Mouse (Mus musculus) heart, embryonic 14.5 days (tissue): ENCODE results near the gene Cbx8. TPM values are rescaled to one million over a fixed set of nuclear protein-coding genes. Genes with fewer than 3 reads are reported as not detected.
A peak's percentile ranks its signal among the peaks of the same experiment; 100 is the strongest.

ENCODE experiments used
- ATAC-seq: fragments of 200-750 bp; cut with Nextera tagmentation; 2 replicates; pipeline ENCODE4 v1.8.0; 2017; ENCODE audit warnings: low read depth, moderate TSS enrichment; ENCODE audit not compliant: insufficient number of reproducible peaks, insufficient read depth, low FRiP score
- H3K27ac ChIP-seq, 2 experiments: fragments of 200-500 bp in 1 of 2; fragments of 300-500 bp in 1 of 2; sonication (generic) in 1 of 2; replicated peaks in 1 of 2; 2 replicates each; pipeline ENCODE4 v1.5.1; 2012 to 2014; ENCODE audit warnings: low read depth in 2 of 2, low read length in 2 of 2, control low read depth in 1 of 2, mild to moderate bottlenecking in 1 of 2, mixed read lengths in 1 of 2; ENCODE audit not compliant: control insufficient read depth in 1 of 2, insufficient read depth in 1 of 2
- H3K27me3 ChIP-seq: fragments of 300-500 bp; sonication (generic); 2 replicates; pipeline ENCODE4 v1.6.1; 2014; ENCODE audit warnings: mild to moderate bottlenecking, low read length, control low read depth; ENCODE audit not compliant: control insufficient read depth, insufficient read depth
- H3K36me3 ChIP-seq: fragments of 300-500 bp; sonication (generic); 2 replicates; pipeline ENCODE4 v1.6.1; 2014; ENCODE audit warnings: mild to moderate bottlenecking, control low read depth, low read length, mixed read lengths; ENCODE audit not compliant: control insufficient read depth, insufficient read depth
- H3K4me1 ChIP-seq, 2 experiments: fragments of 200-500 bp in 1 of 2; fragments of 300-500 bp in 1 of 2; sonication (generic) in 1 of 2; 2 replicates each; pipeline ENCODE4 v1.6.1; 2012 to 2014; ENCODE audit warnings: low read length in 2 of 2, control low read depth in 1 of 2, mixed read lengths in 1 of 2; ENCODE audit not compliant: control insufficient read depth in 2 of 2, insufficient read depth in 2 of 2
- H3K4me2 ChIP-seq: fragments of 300-500 bp; sonication (generic); 2 replicates; pipeline ENCODE4 v1.6.1; 2014; ENCODE audit warnings: mild to moderate bottlenecking, low read length
- H3K4me3 ChIP-seq, 2 experiments: fragments of 200-500 bp in 1 of 2; fragments of 300-500 bp in 1 of 2; sonication (generic) in 1 of 2; 2 replicates each; pipeline ENCODE4 v1.5.1; 2012 to 2014; ENCODE audit warnings: low read length in 2 of 2, mild to moderate bottlenecking in 2 of 2, control low read depth in 1 of 2, low read depth in 1 of 2, moderate library complexity in 1 of 2; ENCODE audit not compliant: control insufficient read depth in 1 of 2, insufficient read depth in 1 of 2
- H3K9ac ChIP-seq: fragments of 300-500 bp; sonication (generic); 2 replicates; pipeline ENCODE4 v1.6.1; 2014; ENCODE audit warnings: mild to moderate bottlenecking, low read length
- H3K9me3 ChIP-seq: fragments of 300-500 bp; sonication (generic); 2 replicates; pipeline ENCODE4 v1.6.1; 2016; ENCODE audit warnings: low read length, control low read depth; ENCODE audit not compliant: control insufficient read depth
- WGBS: fragments of 180-500 bp; shearing (Covaris S2); extraction: QIAGEN DNeasy Blood & Tissue Kit; methylation state at CpG from one replicate; pipeline ENCODE4 v1.1.7; 2014; 5-methylcytosine and 5-hydroxymethylcytosine counted together
- polyA plus RNA-seq: library from polyadenylated mRNA; unstranded; fragments of >200 nt; fragmentation: Nextera tagmentation; extraction: Ambion mirVana; gene quantifications from 2 replicates; pipeline ENCODE4 v1.2.1, GENCODE M21; 2014

The Cbx8 gene
- polyA plus RNA-seq, 1 experiment from 2014 or later, result 9.3 TPM

- peaks cover 19% of the 10 kb centered on the region for H3K36me3 ChIP-seq
- H3K4me3 ChIP-seq, result 0 out of 4 replicates have a peak overlapping the region, but pooled peaks of 1 of the 2 experiments have one; percentile 25
- WGBS, result 2% methylated on average over 21 of the region's 21 CpGs
- no peak overlapping the region for H3K27ac ChIP-seq
- peaks cover 59% of the 10 kb centered on the region for H3K27me3 ChIP-seq
- no peaks in the 10 kb centered on the region for H3K9me3 ChIP-seq
- no peak for ATAC-seq
- H3K4me1 ChIP-seq, result peaks cover 10 to 23% of the 10 kb centered on the region in 2 experiments
- H3K9ac ChIP-seq, result no peak overlapping the region
- no peak overlapping the region for H3K4me2 ChIP-seq
Observed at GRCm38 (mm10) chr11:119035094-119035685, 5.6 kb downstream of the Cbx8 start.

- peaks cover 59% of the 10 kb centered on the region for H3K27me3 ChIP-seq
- H3K4me2 ChIP-seq, result peak overlapping the region; percentile 60
- peaks cover 5 to 17% of the 10 kb centered on the region in 2 experiments; a peak in 3 of 4 replicates for H3K4me1 ChIP-seq
- peaks cover 24% of the 10 kb centered on the region for H3K36me3 ChIP-seq
- no peak for ATAC-seq
- no peak overlapping the region for H3K9ac ChIP-seq
- no peak overlapping the region for H3K27ac ChIP-seq
- peak overlapping the region in 1 of 2 experiments; percentile 25; a peak in 2 of 4 replicates for H3K4me3 ChIP-seq
- 2% methylated on average over 19 of the region's 19 CpGs for WGBS
- H3K9me3 ChIP-seq, result no peaks in the 10 kb centered on the region
Observed at GRCm38 (mm10) chr11:119034635-119035034, 6.1 kb downstream of the Cbx8 start.

GRCm38 (mm10) chr11:119033874-119034558 is 6.8 kb downstream of the Cbx8 start:
- H3K4me3 ChIP-seq, result peak overlapping the region in 1 of 2 experiments; percentile 25; a peak in 2 of 4 replicates
- H3K27ac ChIP-seq, result no peak overlapping the region
- no peak overlapping the region for H3K9ac ChIP-seq
- H3K36me3 ChIP-seq, result peaks cover 27% of the 10 kb centered on the region
- whole genome bisulfite sequencing, result 1% methylated on average over 26 of the region's 26 CpGs
- ATAC-seq, result no peak
- no peaks in the 10 kb centered on the region for H3K9me3 ChIP-seq
- H3K4me2 ChIP-seq, result peak overlapping the region; percentile 60
- peaks cover 5 to 16% of the 10 kb centered on the region in 2 experiments; a peak in 3 of 4 replicates for H3K4me1 ChIP-seq
- H3K27me3 ChIP-seq, result peaks cover 56% of the 10 kb centered on the region

- no peak overlapping the region; a peak in 1 of 4 replicates for H3K27ac ChIP-seq
- no peaks in the 10 kb centered on the region for H3K9me3 ChIP-seq
- peaks cover 44% of the 10 kb centered on the region for H3K36me3 ChIP-seq
- H3K4me3 ChIP-seq, result no peak overlapping the region
- H3K4me1 ChIP-seq, result peaks cover 34% of the 10 kb centered on the region in 2 experiments
- H3K4me2 ChIP-seq, result peak overlapping the region; percentile 29
- peak overlapping the region; percentile 36; the same call in 1 of the 2 replicates for H3K9ac ChIP-seq
- no peak for ATAC-seq
- peaks cover 4% of the 10 kb centered on the region for H3K27me3 ChIP-seq
- WGBS, result 34% methylated on average over 12 of the region's 12 CpGs
Observed at GRCm38 (mm10) chr11:119026203-119026602, 14.6 kb downstream of the Cbx8 start.

GRCm38 (mm10) chr11:119024260-119024659 is 16.5 kb downstream of the Cbx8 start:
- Histone ChIP-seq H3K9me3 (no peaks in the 10 kb centered on the region), H3K36me3 (peaks cover 30% of the 10 kb centered on the region), H3K4me3 (peak overlapping the region; percentile 90 to 92), H3K27ac (peak overlapping the region in 1 of 2 experiments; percentile 77; a peak in 1 of 4 replicates), H3K4me2 (peak overlapping the region; percentile 85), H3K4me1 (peaks cover 34% of the 10 kb centered on the region in 2 experiments), H3K9ac (peak overlapping the region; percentile 86), H3K27me3 (peaks cover 16% of the 10 kb centered on the region)
- no peak for ATAC-seq
- whole genome bisulfite sequencing, result 19% methylated on average over 7 of the region's 7 CpGs

- peaks cover 17% of the 10 kb centered on the region for H3K27me3 ChIP-seq
- WGBS, result under 1% methylated on average over 15 of the region's 15 CpGs
Observed at GRCm38 (mm10) chr11:119023616-119023980, 17.2 kb downstream of the Cbx8 start.

GRCm38 (mm10) chr11:119022895-119023615 is 17.7 kb downstream of the Cbx8 start, which contains the start of gene Cbx2:
TSS of gene Cbx2 (plus strand) at chr11:119022962.
- H3K9ac ChIP-seq, result peak within 1 kb of the TSS; percentile 86
- H3K4me3 ChIP-seq, result peak within 1 kb of the TSS; percentile 90 to 92
- H3K36me3 ChIP-seq, result peaks cover 18% of the 10 kb centered on the region
- peak within 1 kb of the TSS; percentile 85 for H3K4me2 ChIP-seq
- H3K27ac ChIP-seq, result peak within 1 kb of the TSS; percentile 43 to 77
- no peaks in the 10 kb centered on the region for H3K9me3 ChIP-seq
- WGBS, result under 1% methylated on average over 91 of the region's 99 CpGs
- ATAC-seq, result peak; percentile 86
- peaks cover 34% of the 10 kb centered on the region in 2 experiments for H3K4me1 ChIP-seq
- peaks cover 22% of the 10 kb centered on the region for H3K27me3 ChIP-seq

More at GRCm38 (mm10) chr11:119023616-119023980, 17.2 kb downstream of the Cbx8 start:
- Histone ChIP-seq H3K9me3 (no peaks in the 10 kb centered on the region), H3K4me1 (peaks cover 34% of the 10 kb centered on the region in 2 experiments), H3K4me3 (peak overlapping the region; percentile 90 to 92), H3K27ac (peak overlapping the region; percentile 43 to 77; a peak in 3 of 4 replicates), H3K36me3 (peaks cover 23% of the 10 kb centered on the region), H3K4me2 (peak overlapping the region; percentile 85), H3K9ac (peak overlapping the region; percentile 86)
- peak; percentile 13; the same call in 1 of the 2 replicates for ATAC-seq
